Mouse (Mus musculus): ENCODE data around the gene Lrrc20. TPM values are rescaled to one million over a fixed set of nuclear protein-coding genes. Genes with fewer than 3 reads are reported as not detected.

The Lrrc20 gene
- polyA plus RNA-seq, 1 experiment from 2014 or later, result 12.1 TPM

GRCm38 (mm10) chr10:61496231-61496630 lies 20.6 kb downstream of the Lrrc20 start:
- Histone ChIP-seq H3K4me3 (no peak overlapping the region), H3K27me3 (replicated peaks) (no peaks in the 10 kb centered on the region), H3K4me1 (peaks cover 29% of the 10 kb centered on the region), H3K27ac (replicated peaks) (peak overlapping the region; percentile 40), H3K36me3 (no peaks in the 10 kb centered on the region), H3K9me3 (no peaks in the 10 kb centered on the region), H3K9ac (peak overlapping the region; percentile 53), H3K4me2 (no peak overlapping the region)
- no peak for ATAC-seq (ENCODE audit: extremely low read depth, insufficient number of reproducible peaks, low FRiP score, low TSS enrichment)
- 39% methylated on average over 9 of the region's 9 CpGs for WGBS

DNA sequence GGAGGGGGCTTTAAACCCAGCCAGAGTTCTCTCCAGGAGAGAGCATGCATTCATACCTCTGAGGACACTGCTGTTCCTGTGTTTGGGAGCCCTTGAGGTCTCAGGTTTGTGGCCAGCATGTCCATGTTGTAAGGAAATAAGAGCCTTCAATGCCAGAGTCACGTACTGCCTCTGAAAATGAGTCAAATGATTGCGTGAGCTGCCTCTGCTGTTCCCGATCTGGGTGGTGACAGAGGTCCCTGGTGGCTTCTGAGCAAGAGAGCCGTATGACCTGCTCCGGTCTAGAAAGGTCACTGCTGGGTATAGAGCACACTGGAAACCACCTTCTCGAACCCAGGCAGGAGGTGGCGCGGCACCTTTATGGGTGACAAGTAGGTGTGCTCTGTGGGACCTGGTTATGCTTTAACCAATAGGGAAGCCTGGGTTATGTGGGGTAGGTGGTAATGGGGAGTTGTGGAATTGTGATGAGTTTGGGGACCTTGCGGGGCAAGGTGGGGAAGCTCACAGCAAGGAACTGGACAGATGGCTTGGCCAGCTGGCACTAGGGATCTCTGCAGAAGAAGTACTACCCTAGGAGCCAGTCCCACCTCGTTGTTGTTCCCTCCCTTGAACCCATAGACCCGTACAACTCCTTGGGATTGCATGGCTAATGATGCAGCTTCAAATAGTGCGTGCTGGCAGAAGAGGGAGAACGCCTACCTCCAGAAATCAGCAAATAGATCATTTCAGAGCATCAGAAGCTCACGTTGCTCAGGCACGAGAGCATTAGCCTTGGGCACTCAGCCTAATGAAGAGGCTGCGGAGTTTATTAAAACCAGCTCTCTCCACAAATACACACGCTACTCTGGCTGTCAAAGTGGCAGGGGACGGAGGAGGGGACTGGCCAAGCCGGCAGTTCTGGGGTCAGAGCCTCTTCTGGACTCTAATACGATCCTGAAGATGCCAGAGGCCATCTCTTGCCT lies 24.2 kb downstream of the Lrrc20 start:
- H3K4me2 ChIP-seq, result no peak overlapping the region
- no peaks in the 10 kb centered on the region for H3K27me3 ChIP-seq (replicated peaks)
- no peak for ATAC-seq (ENCODE audit: extremely low read depth, insufficient number of reproducible peaks, low FRiP score, low TSS enrichment)
- no peak overlapping the region for H3K4me3 ChIP-seq
- no peak overlapping the region for H3K27ac ChIP-seq (replicated peaks)
- H3K9me3 ChIP-seq, result no peaks in the 10 kb centered on the region
- 84% methylated on average over 20 of the region's 20 CpGs for WGBS
- H3K9ac ChIP-seq, result peak overlapping the region; percentile 6; the same call in 1 of the 2 replicates
- peaks cover 20% of the 10 kb centered on the region for H3K4me1 ChIP-seq
- no peaks in the 10 kb centered on the region for H3K36me3 ChIP-seq

- Histone ChIP-seq H3K27me3 (replicated peaks) (no peaks in the 10 kb centered on the region), H3K4me3 (no peak overlapping the region), H3K4me2 (no peak overlapping the region), H3K9me3 (no peaks in the 10 kb centered on the region), H3K27ac (replicated peaks) (no peak overlapping the region), H3K36me3 (no peaks in the 10 kb centered on the region), H3K9ac (no peak overlapping the region), H3K4me1 (peaks cover 10% of the 10 kb centered on the region)
- ATAC-seq (ENCODE audit: extremely low read depth, insufficient number of reproducible peaks, low FRiP score, low TSS enrichment), result no peak
- 68% methylated on average over 7 of the region's 7 CpGs for WGBS
Measured at GRCm38 (mm10) chr10:61500756-61501155, 25.2 kb downstream of the Lrrc20 start.

DNA sequence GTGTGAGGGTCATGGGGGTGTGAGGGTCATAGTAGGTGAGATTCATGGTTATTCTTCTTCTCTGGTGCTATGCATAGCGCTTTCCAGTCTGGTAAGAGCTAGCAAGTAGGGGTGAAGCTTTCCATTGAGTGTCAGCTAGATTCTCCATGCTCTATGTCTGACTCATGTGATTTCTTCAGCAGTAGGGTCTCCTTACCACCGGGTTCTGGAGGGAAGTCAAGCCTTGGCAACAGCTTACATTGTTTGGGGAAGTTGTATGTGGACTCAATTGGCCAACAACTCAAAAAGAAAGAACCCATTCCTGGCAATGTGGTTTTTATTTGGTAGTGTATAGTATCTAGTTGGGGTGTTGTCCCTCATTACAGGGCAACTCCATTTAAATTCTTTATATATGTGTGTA lies 28.5 kb downstream of the Lrrc20 start:
- Histone ChIP-seq H3K4me1 (no peaks in the 10 kb centered on the region), H3K9me3 (no peaks in the 10 kb centered on the region), H3K27ac (replicated peaks) (no peak overlapping the region), H3K4me3 (no peak overlapping the region), H3K9ac (no peak overlapping the region), H3K4me2 (no peak overlapping the region), H3K27me3 (replicated peaks) (no peaks in the 10 kb centered on the region), H3K36me3 (no peaks in the 10 kb centered on the region)
- WGBS, result 78% methylated on average over 2 of the region's 2 CpGs
- ATAC-seq (ENCODE audit: extremely low read depth, insufficient number of reproducible peaks, low FRiP score, low TSS enrichment), result no peak

DNA sequence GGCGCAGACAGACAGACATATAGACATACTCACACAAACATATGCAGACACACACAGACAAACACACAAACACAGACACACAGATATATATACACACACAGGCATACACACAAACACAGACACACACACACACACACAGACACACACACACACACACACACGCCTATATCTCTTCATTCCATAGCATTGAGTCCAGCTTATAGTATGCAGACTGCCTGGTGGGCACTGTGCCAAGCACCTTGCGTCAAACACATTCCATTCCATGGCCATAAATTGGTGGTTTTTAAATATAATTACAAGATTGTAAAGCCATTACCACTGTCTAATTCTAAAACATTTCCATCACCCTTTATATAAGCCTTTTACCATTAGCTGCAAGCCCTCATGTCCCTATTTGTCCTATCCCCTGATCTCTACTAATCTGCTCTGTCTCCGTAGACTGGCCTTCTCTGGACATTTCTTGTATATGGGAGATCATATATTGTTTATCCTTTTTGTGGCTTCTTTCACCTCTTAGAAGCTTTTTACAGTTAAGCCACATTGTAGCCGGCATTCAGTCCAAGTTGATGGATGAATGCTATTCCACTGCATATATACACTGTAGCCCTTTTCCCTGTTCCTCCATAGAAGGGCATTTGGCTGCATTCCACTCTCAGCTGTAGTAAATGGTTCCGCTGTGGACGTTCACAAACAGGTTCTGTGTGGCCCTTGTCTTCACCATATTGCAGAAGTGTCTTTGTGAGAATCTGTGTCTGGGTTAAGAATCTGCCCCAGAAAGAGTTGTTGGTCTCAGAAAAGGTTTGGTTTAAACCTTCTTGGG lies 31.0 kb downstream of the Lrrc20 start:
- WGBS, result 75% methylated on average over 7 of the region's 7 CpGs
- no peak for ATAC-seq (ENCODE audit: extremely low read depth, insufficient number of reproducible peaks, low FRiP score, low TSS enrichment)
- Histone ChIP-seq H3K9ac (no peak overlapping the region), H3K36me3 (no peaks in the 10 kb centered on the region), H3K4me2 (no peak overlapping the region), H3K4me1 (peaks cover 9% of the 10 kb centered on the region), H3K9me3 (no peaks in the 10 kb centered on the region), H3K27ac (replicated peaks) (no peak overlapping the region), H3K27me3 (replicated peaks) (no peaks in the 10 kb centered on the region), H3K4me3 (no peak overlapping the region)

DNA sequence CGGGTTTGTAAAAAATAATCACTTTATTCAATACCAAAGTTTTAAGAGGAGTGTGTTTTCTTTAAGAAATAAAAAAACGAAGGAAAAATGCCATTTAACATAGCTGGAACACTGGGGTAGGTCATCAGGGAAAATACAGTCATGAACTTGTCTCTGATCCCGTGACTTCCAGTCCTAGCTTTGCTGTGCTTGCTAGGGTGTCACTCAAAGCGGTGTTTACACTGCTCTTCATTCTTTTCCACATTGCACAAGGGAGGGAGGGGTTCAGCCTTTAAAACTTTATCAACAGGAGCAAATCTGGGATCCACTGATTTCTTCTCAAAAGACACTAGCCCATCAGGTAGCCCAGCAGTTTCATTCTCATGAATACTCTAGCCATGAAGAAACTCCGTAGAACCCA lies 34.3 kb downstream of the Lrrc20 start:
- H3K4me3 ChIP-seq, result no peak overlapping the region
- no peak overlapping the region for H3K27ac ChIP-seq (replicated peaks)
- no peak for ATAC-seq (ENCODE audit: extremely low read depth, insufficient number of reproducible peaks, low FRiP score, low TSS enrichment)
- no peak overlapping the region for H3K4me2 ChIP-seq
- WGBS, result 79% methylated on average over 5 of the region's 5 CpGs
- H3K36me3 ChIP-seq, result no peaks in the 10 kb centered on the region
- H3K4me1 ChIP-seq, result peaks cover 9% of the 10 kb centered on the region
- no peaks in the 10 kb centered on the region for H3K9me3 ChIP-seq
- no peak overlapping the region for H3K9ac ChIP-seq
- no peaks in the 10 kb centered on the region for H3K27me3 ChIP-seq (replicated peaks)

- no peak overlapping the region for H3K27ac ChIP-seq (replicated peaks)
- H3K4me1 ChIP-seq, result peaks cover 9% of the 10 kb centered on the region
- no peak; the same call in 1 of the 2 replicates for ATAC-seq (ENCODE audit: extremely low read depth, insufficient number of reproducible peaks, low FRiP score, low TSS enrichment)
- no peaks in the 10 kb centered on the region for H3K36me3 ChIP-seq
- no peak overlapping the region for H3K9ac ChIP-seq
- H3K4me2 ChIP-seq, result no peak overlapping the region
- H3K9me3 ChIP-seq, result no peaks in the 10 kb centered on the region
- no peaks in the 10 kb centered on the region for H3K27me3 ChIP-seq (replicated peaks)
- no peak overlapping the region for H3K4me3 ChIP-seq
- WGBS, result 16% methylated on average over 7 of the region's 7 CpGs
Measured at GRCm38 (mm10) chr10:61510809-61511208, 35.2 kb downstream of the Lrrc20 start.

- 75% methylated on average over 11 of the region's 11 CpGs for WGBS
- Histone ChIP-seq H3K9me3 (no peaks in the 10 kb centered on the region), H3K27ac (replicated peaks) (no peak overlapping the region), H3K36me3 (no peaks in the 10 kb centered on the region), H3K4me2 (no peak overlapping the region), H3K27me3 (replicated peaks) (no peaks in the 10 kb centered on the region), H3K9ac (no peak overlapping the region), H3K4me1 (peaks cover 16% of the 10 kb centered on the region), H3K4me3 (no peak overlapping the region)
- ATAC-seq (ENCODE audit: extremely low read depth, insufficient number of reproducible peaks, low FRiP score, low TSS enrichment), result no peak
Measured at GRCm38 (mm10) chr10:61512215-61512889, 36.8 kb downstream of the Lrrc20 start.

- whole genome bisulfite sequencing, result 45% methylated on average over 5 of the region's 5 CpGs
- H3K27me3 ChIP-seq (replicated peaks), result no peaks in the 10 kb centered on the region
- H3K9ac ChIP-seq, result 0 out of 2 replicates have a peak overlapping the region, but pooled peaks have one; percentile 8
- H3K36me3 ChIP-seq, result no peaks in the 10 kb centered on the region
- H3K4me1 ChIP-seq, result peaks cover 19% of the 10 kb centered on the region
- no peak for ATAC-seq (ENCODE audit: extremely low read depth, insufficient number of reproducible peaks, low FRiP score, low TSS enrichment)
- no peak overlapping the region for H3K4me3 ChIP-seq
- H3K9me3 ChIP-seq, result no peaks in the 10 kb centered on the region
- peak overlapping the region; percentile 52 for H3K27ac ChIP-seq (replicated peaks)
- peak overlapping the region; percentile 51; the same call in 1 of the 2 replicates for H3K4me2 ChIP-seq
Measured at GRCm38 (mm10) chr10:61516866-61517265, 41.3 kb downstream of the Lrrc20 start.

GRCm38 (mm10) chr10:61517296-61518071 lies 41.9 kb downstream of the Lrrc20 start:
- Histone ChIP-seq H3K4me3 (no peak overlapping the region), H3K4me2 (peak overlapping the region; percentile 51), H3K9me3 (no peaks in the 10 kb centered on the region), H3K9ac (peak overlapping the region; percentile 8; the same call in 1 of the 2 replicates), H3K27me3 (replicated peaks) (no peaks in the 10 kb centered on the region), H3K4me1 (peaks cover 19% of the 10 kb centered on the region), H3K36me3 (no peaks in the 10 kb centered on the region), H3K27ac (replicated peaks) (peak overlapping the region; percentile 52)
- WGBS, result 18% methylated on average over 12 of the region's 12 CpGs
- no peak for ATAC-seq (ENCODE audit: extremely low read depth, insufficient number of reproducible peaks, low FRiP score, low TSS enrichment)
